Mouse (Mus musculus): ENCODE data around the gene Sox5. TPM values are rescaled to one million over a fixed set of nuclear protein-coding genes. Genes with fewer than 3 reads are reported as not detected.

The Sox5 gene
- total and polyA plus RNA-seq, 3 experiments, result 0.08 to 0.47 (median 0.46) TPM

DNA sequence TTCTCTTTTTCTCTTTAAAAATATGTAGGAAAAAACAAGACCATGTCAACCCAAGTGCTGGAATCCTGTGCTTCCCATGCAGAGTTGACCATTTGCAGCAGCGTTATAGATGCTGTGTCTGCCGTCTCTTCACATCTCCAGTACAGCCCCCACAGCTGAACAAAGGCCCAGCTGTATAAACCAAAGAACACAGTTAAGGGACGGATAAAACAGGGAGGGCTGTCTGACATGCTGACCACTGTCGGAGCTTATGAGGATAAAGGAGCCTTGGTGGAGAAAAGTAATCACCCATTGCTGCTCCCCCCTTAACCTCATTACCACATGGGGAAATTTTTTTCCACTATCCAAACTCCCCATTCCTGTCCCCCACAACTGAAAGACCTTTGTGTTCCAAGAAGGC, 612.0 kb downstream of the Sox5 start:
- DNase-seq (ENCODE audit: extremely low read depth), result no peak

DNA sequence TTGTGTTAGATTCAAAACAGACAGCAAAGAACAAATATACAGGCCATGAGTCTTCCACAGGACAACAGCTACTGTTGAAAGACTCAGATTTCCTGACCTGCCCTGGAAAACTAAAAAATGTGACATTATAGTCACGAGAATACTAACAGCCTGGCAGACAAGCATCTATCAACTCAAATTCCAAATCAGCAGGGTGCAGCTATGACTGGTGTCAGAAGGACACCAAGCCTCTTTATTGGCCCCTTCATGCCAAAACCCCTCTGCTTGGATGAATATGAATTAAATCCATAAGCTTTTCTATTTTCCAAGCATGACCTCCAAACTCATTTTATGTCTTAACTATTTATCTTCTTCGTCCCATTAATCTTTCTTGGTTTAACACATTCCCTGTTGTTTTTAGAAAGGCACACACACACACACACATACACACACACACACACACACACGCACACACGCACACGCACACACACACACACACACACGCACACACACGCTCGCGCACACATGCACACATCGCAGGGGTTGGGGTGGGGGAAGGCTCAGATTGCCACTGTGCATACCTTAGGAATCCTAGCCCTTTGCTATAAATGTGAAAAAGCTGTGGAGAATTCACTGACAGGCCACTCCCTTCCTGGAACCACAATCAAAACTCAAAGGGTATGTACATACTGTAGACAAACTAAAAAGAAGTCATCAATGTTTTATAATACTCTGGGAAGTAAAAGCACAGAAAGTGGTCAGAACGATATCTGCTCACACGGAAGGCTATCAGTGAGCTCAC, 612.9 kb downstream of the Sox5 start:
- Histone ChIP-seq H3K4me2 (ENCODE audit: insufficient read depth, low read depth, poor library complexity, severe bottlenecking) (no peak overlapping the region), H3K9ac (ENCODE audit: insufficient read depth, low read depth) (no peak overlapping the region), H3K27me3 (replicated peaks) (no peaks in the 10 kb centered on the region), H3K9me3 (replicated peaks; ENCODE audit: low read length) (no peaks in the 10 kb centered on the region), H3K79me2 (replicated peaks; ENCODE audit: control insufficient read depth, extremely low read depth, insufficient read depth, poor library complexity, severe bottlenecking) (no peaks in the 10 kb centered on the region), H3K4me1 (ENCODE audit: control insufficient read depth in 1 of 2, insufficient read depth in 2 of 2) (no peaks in the 10 kb centered on the region), H3K27ac (ENCODE audit: insufficient read depth, low read depth) (no peak overlapping the region), H3K4me3 (replicated peaks in 1 of 3; ENCODE audit: low read depth in 2 of 3, low read length in 2 of 3, poor library complexity in 1 of 3) (no peak overlapping the region), H3K36me3 (replicated peaks in 1 of 2; ENCODE audit: control insufficient read depth in 1 of 2, insufficient read depth in 1 of 2, low read length in 1 of 2) (no peaks in the 10 kb centered on the region)
- in situ Hi-C loops (cut with MboI; ENCODE audit: low pct_ligation_motif_present, low pct_unique_long_range_greater_than_20kb, low sequenced_read_pairs) (no loop called here), dilution Hi-C loops (cut with MboI; ENCODE audit: extremely low pct_ligation_motif_present, extremely low pct_unique_long_range_greater_than_20kb, low sequenced_read_pairs) (no loop called here)
- DNase-seq (ENCODE audit: extremely low read depth), result no peak
- TF ChIP-seq NRF1 (IDR thresholded peaks at IDR 0.05; ENCODE audit: low read depth, low read length) (no peak), CHD1 (IDR thresholded peaks at IDR 0.05; ENCODE audit: low read depth, low read length) (no peak), ZKSCAN1 (IDR thresholded peaks at IDR 0.05; ENCODE audit: borderline replicate concordance, low read depth, low read length) (no peak), PAX5 (IDR thresholded peaks at IDR 0.05; ENCODE audit: low read length) (no peak), MAFK (IDR thresholded peaks at IDR 0.05; ENCODE audit: insufficient replicate concordance, low read length) (no peak), MAX (IDR thresholded peaks at IDR 0.05; ENCODE audit: low read length) (no peak), USF2 (conservative IDR thresholded peaks at IDR 0.05; ENCODE audit: low read depth, low read length) (no peak), KAT2A (IDR thresholded peaks at IDR 0.05; ENCODE audit: insufficient replicate concordance, low read length) (no peak), TCF12 (IDR thresholded peaks at IDR 0.05; ENCODE audit: low read depth, low read length) (no peak), SIN3A (IDR thresholded peaks at IDR 0.05; ENCODE audit: low read length) (no peak), ZNF384 (IDR thresholded peaks at IDR 0.05; ENCODE audit: low read depth, low read length) (no peak), RCOR1 (conservative IDR thresholded peaks at IDR 0.05; ENCODE audit: low read depth, low read length) (no peak), GABPA (IDR thresholded peaks at IDR 0.05; ENCODE audit: insufficient replicate concordance, low read depth, low read length) (no peak), CTCF (conservative IDR thresholded peaks at IDR 0.05 in 1 of 2, IDR thresholded peaks at IDR 0.05 in 1 of 2; ENCODE audit: low read depth in 2 of 2, low read length in 2 of 2) (no peak), MAZ (IDR thresholded peaks at IDR 0.05; ENCODE audit: low read depth, low read length) (no peak), MXI1 (IDR thresholded peaks at IDR 0.05; ENCODE audit: low read depth, low read length) (no peak)

More for the DNA sequence above, 612.0 kb downstream of the Sox5 start:
- Histone ChIP-seq H3K27me3 (replicated peaks) (no peaks in the 10 kb centered on the region), H3K4me2 (ENCODE audit: insufficient read depth, low read depth, poor library complexity, severe bottlenecking) (no peak overlapping the region), H3K9me3 (replicated peaks; ENCODE audit: low read length) (no peaks in the 10 kb centered on the region), H3K4me3 (replicated peaks in 1 of 3; ENCODE audit: low read depth in 2 of 3, low read length in 2 of 3, poor library complexity in 1 of 3) (no peak overlapping the region), H3K4me1 (ENCODE audit: control insufficient read depth in 1 of 2, insufficient read depth in 2 of 2) (no peaks in the 10 kb centered on the region), H3K27ac (ENCODE audit: insufficient read depth, low read depth) (no peak overlapping the region), H3K36me3 (replicated peaks in 1 of 2; ENCODE audit: control insufficient read depth in 1 of 2, insufficient read depth in 1 of 2, low read length in 1 of 2) (no peaks in the 10 kb centered on the region), H3K79me2 (replicated peaks; ENCODE audit: control insufficient read depth, extremely low read depth, insufficient read depth, poor library complexity, severe bottlenecking) (no peaks in the 10 kb centered on the region), H3K9ac (ENCODE audit: insufficient read depth, low read depth) (no peak overlapping the region)
- dilution Hi-C loops (cut with MboI; ENCODE audit: extremely low pct_ligation_motif_present, extremely low pct_unique_long_range_greater_than_20kb, low sequenced_read_pairs), result no loop called here
- in situ Hi-C loops (cut with MboI; ENCODE audit: low pct_ligation_motif_present, low pct_unique_long_range_greater_than_20kb, low sequenced_read_pairs), result no loop called here
- TF ChIP-seq POLR2A (IDR thresholded peaks at IDR 0.05; ENCODE audit: low read depth, low read length), result no peak
- TF ChIP-seq JUN (IDR thresholded peaks at IDR 0.05; ENCODE audit: insufficient read depth, low read depth, low read length), result no peak
- no peak for TF ChIP-seq CTCF (conservative IDR thresholded peaks at IDR 0.05 in 1 of 2, IDR thresholded peaks at IDR 0.05 in 1 of 2; ENCODE audit: low read depth in 2 of 2, low read length in 2 of 2)
- TF ChIP-seq MXI1 (IDR thresholded peaks at IDR 0.05; ENCODE audit: low read depth, low read length), result no peak
- TF ChIP-seq MEF2A (IDR thresholded peaks at IDR 0.05; ENCODE audit: borderline replicate concordance, low read depth, low read length), result no peak
- TF ChIP-seq POLR2AphosphoS2 (IDR thresholded peaks at IDR 0.05; ENCODE audit: low read depth, low read length), result no peak
- TF ChIP-seq E2F4 (IDR thresholded peaks at IDR 0.05; ENCODE audit: insufficient replicate concordance, low read depth, low read length), result no peak
- no peak for TF ChIP-seq KAT2A (IDR thresholded peaks at IDR 0.05; ENCODE audit: insufficient replicate concordance, low read length)
- TF ChIP-seq SMC3 (IDR thresholded peaks at IDR 0.05; ENCODE audit: low read depth, low read length), result no peak
- TF ChIP-seq ZNF384 (IDR thresholded peaks at IDR 0.05; ENCODE audit: low read depth, low read length), result no peak

Measured in CH12.LX (cell line).